Mouse (Mus musculus) hindbrain, embryonic 12.5 days (tissue): ENCODE data around the gene Map3k6. TPM values are rescaled to one million over a fixed set of nuclear protein-coding genes. Genes with fewer than 3 reads are reported as not detected.
A peak's percentile ranks its signal among the peaks of the same experiment; 100 is the strongest.

Experiments
- ATAC-seq: fragments of 200-750 bp; cut with Nextera tagmentation; 2 replicates; pipeline ENCODE4 v1.8.0; 2017; ENCODE audit warnings: moderate TSS enrichment; ENCODE audit not compliant: low FRiP score
- H3K27ac ChIP-seq: fragments of 300-500 bp; sonication (generic); 2 replicates; pipeline ENCODE4 v1.5.1; 2016; ENCODE audit warnings: mild to moderate bottlenecking
- H3K27me3 ChIP-seq: fragments of 300-500 bp; sonication (generic); 2 replicates; pipeline ENCODE4 v1.6.1; 2016; ENCODE audit warnings: mild to moderate bottlenecking
- H3K36me3 ChIP-seq: fragments of 300-500 bp; sonication (generic); 2 replicates; pipeline ENCODE4 v1.6.1; 2016; ENCODE audit warnings: mild to moderate bottlenecking
- H3K4me1 ChIP-seq: fragments of 300-500 bp; sonication (generic); 2 replicates; pipeline ENCODE4 v1.6.1; 2016
- H3K4me2 ChIP-seq: fragments of 300-500 bp; sonication (generic); replicated peaks from 2 replicates; pipeline ENCODE4 v1.6.1; 2016; ENCODE audit warnings: mild to moderate bottlenecking
- H3K4me3 ChIP-seq: fragments of 300-500 bp; sonication (generic); 2 replicates; pipeline ENCODE4 v1.5.1; 2016; ENCODE audit warnings: mild to moderate bottlenecking
- H3K9ac ChIP-seq: fragments of 300-500 bp; sonication (generic); 2 replicates; pipeline ENCODE4 v1.6.1; 2016; ENCODE audit warnings: mild to moderate bottlenecking, moderate library complexity
- H3K9me3 ChIP-seq: fragments of 300-500 bp; sonication (generic); replicated peaks from 2 replicates; pipeline ENCODE4 v1.6.1; 2016; ENCODE audit warnings: mild to moderate bottlenecking
- WGBS: fragments of 180-500 bp; shearing (Covaris S2); methylation state at CpG from one replicate; pipeline ENCODE4 v1.1.7; 2016; 5-methylcytosine and 5-hydroxymethylcytosine counted together
- microRNA-seq: library from miRNA; unstranded; fragments of <30 nt; microRNA quantifications from one replicate; pipeline ENCODE4, GENCODE M21; 2017
- polyA plus RNA-seq: library from polyadenylated mRNA; unstranded; fragments of >200 nt; fragmentation: Nextera tagmentation; extraction: Ambion mirVana; gene quantifications from 2 replicates; pipeline ENCODE4 v1.2.1, GENCODE M21; 2016

The Map3k6 gene
- polyA plus RNA-seq, 1 experiment from 2014 or later: 1.9 TPM

GRCm38 (mm10) chr4:133292901-133293843 lies 52.6 kb downstream of the Map3k6 start:
- Histone ChIP-seq H3K36me3 (peaks cover 18% of the 10 kb centered on the region), H3K27ac (peak overlapping the region; percentile 35; the same call in 1 of the 2 replicates), H3K4me1 (peaks cover 34% of the 10 kb centered on the region), H3K9me3 (no peaks in the 10 kb centered on the region), H3K4me2 (peak overlapping the region; percentile 6; the same call in 1 of the 2 replicates), H3K27me3 (no peaks in the 10 kb centered on the region; the same call in 1 of the 2 replicates), H3K4me3 (no peak overlapping the region), H3K9ac (peak overlapping the region; percentile 32)
- ATAC-seq: peak; percentile 32
- WGBS: 7% methylated on average over 24 of the region's 24 CpGs

GRCm38 (mm10) chr4:133294084-133294483 lies 53.5 kb downstream of the Map3k6 start:
- H3K4me3 ChIP-seq: no peak overlapping the region
- peak overlapping the region; percentile 35; the same call in 1 of the 2 replicates for H3K27ac ChIP-seq
- no peak overlapping the region for H3K4me2 ChIP-seq
- no peak for ATAC-seq
- peaks cover 18% of the 10 kb centered on the region for H3K36me3 ChIP-seq
- 24% methylated on average over 11 of the region's 11 CpGs for WGBS
- H3K27me3 ChIP-seq: no peaks in the 10 kb centered on the region; the same call in 1 of the 2 replicates
- 0 out of 2 replicates have a peak overlapping the region, but pooled peaks have one; percentile 32 for H3K9ac ChIP-seq
- H3K9me3 ChIP-seq: no peaks in the 10 kb centered on the region
- H3K4me1 ChIP-seq: peaks cover 43% of the 10 kb centered on the region

GRCm38 (mm10) chr4:133297360-133297759 lies 56.7 kb downstream of the Map3k6 start:
- Histone ChIP-seq H3K9me3 (no peaks in the 10 kb centered on the region), H3K9ac (no peak overlapping the region), H3K4me2 (no peak overlapping the region), H3K4me3 (no peak overlapping the region), H3K27me3 (no peaks in the 10 kb centered on the region; the same call in 1 of the 2 replicates), H3K27ac (no peak overlapping the region), H3K36me3 (peaks cover 41% of the 10 kb centered on the region), H3K4me1 (peaks cover 52% of the 10 kb centered on the region)
- 0 out of 2 replicates have a peak, but pooled peaks have one; percentile 3 for ATAC-seq
- 60% methylated on average over 10 of the region's 10 CpGs for WGBS

- 0 out of 2 replicates have a peak overlapping the region, but pooled peaks have one; percentile 25 for H3K9ac ChIP-seq
- no peak overlapping the region; the same call in 1 of the 2 replicates for H3K4me2 ChIP-seq
- H3K27ac ChIP-seq: peak overlapping the region; percentile 72; the same call in 1 of the 2 replicates
- 2% methylated on average over 5 of the region's 5 CpGs for WGBS
- peak; percentile 74 for ATAC-seq
- no peaks in the 10 kb centered on the region for H3K9me3 ChIP-seq
- peaks cover 43% of the 10 kb centered on the region for H3K36me3 ChIP-seq
- H3K4me3 ChIP-seq: no peak overlapping the region
- H3K27me3 ChIP-seq: no peaks in the 10 kb centered on the region; the same call in 1 of the 2 replicates
- peaks cover 48% of the 10 kb centered on the region for H3K4me1 ChIP-seq
Observed at GRCm38 (mm10) chr4:133297801-133298238, 57.2 kb downstream of the Map3k6 start.

- H3K36me3 ChIP-seq: peaks cover 51% of the 10 kb centered on the region
- no peak for ATAC-seq
- WGBS: 28% methylated on average over 12 of the region's 12 CpGs
- peak overlapping the region; percentile 32; the same call in 1 of the 2 replicates for H3K9ac ChIP-seq
- no peaks in the 10 kb centered on the region for H3K9me3 ChIP-seq
- peaks cover 38% of the 10 kb centered on the region for H3K4me1 ChIP-seq
- no peaks in the 10 kb centered on the region; the same call in 1 of the 2 replicates for H3K27me3 ChIP-seq
- H3K4me3 ChIP-seq: no peak overlapping the region
- H3K27ac ChIP-seq: peak overlapping the region; percentile 72
- no peak overlapping the region for H3K4me2 ChIP-seq
Observed at GRCm38 (mm10) chr4:133298516-133299365, 58.1 kb downstream of the Map3k6 start.

GRCm38 (mm10) chr4:133299701-133300100 lies 59.1 kb downstream of the Map3k6 start:
- Histone ChIP-seq H3K4me3 (no peak overlapping the region), H3K4me1 (peaks cover 33% of the 10 kb centered on the region), H3K4me2 (no peak overlapping the region), H3K9me3 (no peaks in the 10 kb centered on the region), H3K27me3 (no peaks in the 10 kb centered on the region), H3K9ac (peak overlapping the region; percentile 33; the same call in 1 of the 2 replicates), H3K36me3 (peaks cover 54% of the 10 kb centered on the region), H3K27ac (peak overlapping the region; percentile 72)
- ATAC-seq: no peak
- WGBS: 58% methylated on average over 5 of the region's 5 CpGs

- Histone ChIP-seq H3K4me1 (peaks cover 33% of the 10 kb centered on the region), H3K4me2 (no peak overlapping the region), H3K27ac (no peak overlapping the region), H3K36me3 (peaks cover 49% of the 10 kb centered on the region), H3K4me3 (no peak overlapping the region), H3K9ac (no peak overlapping the region), H3K9me3 (no peaks in the 10 kb centered on the region), H3K27me3 (no peaks in the 10 kb centered on the region)
- no peak for ATAC-seq
- WGBS: 92% methylated on average over 11 of the region's 11 CpGs
Observed at GRCm38 (mm10) chr4:133300421-133300820, 59.8 kb downstream of the Map3k6 start.

GRCm38 (mm10) chr4:133301802-133302201 lies 61.2 kb downstream of the Map3k6 start:
- Histone ChIP-seq H3K4me2 (no peak overlapping the region), H3K27ac (no peak overlapping the region), H3K27me3 (no peaks in the 10 kb centered on the region), H3K4me3 (no peak overlapping the region), H3K9ac (no peak overlapping the region), H3K4me1 (peaks cover 33% of the 10 kb centered on the region), H3K36me3 (peaks cover 43% of the 10 kb centered on the region), H3K9me3 (no peaks in the 10 kb centered on the region)
- no peak for ATAC-seq
- WGBS: 26% methylated on average over 4 of the region's 4 CpGs

Small RNAs within 50 kb of the gene (microRNA-seq; reads per million reads assigned to microRNA genes)
- not detected for gene Mir7017

Other genes with a start within 250 kb of the Map3k6 start
- 12.8 and 15.3 TPM in 2 replicates for gene Ahdc1, start 229.6 kb upstream of the Map3k6 start, polyA plus RNA-seq
- 49.0 and 49.1 TPM in 2 replicates for gene Wasf2, start 110.3 kb upstream of the Map3k6 start, polyA plus RNA-seq
- gene Cd164l2, start 28.7 kb upstream of the Map3k6 start, polyA plus RNA-seq: 2.0 and 2.3 TPM in 2 replicates
- gene Gpr3, start 28.3 kb upstream of the Map3k6 start, polyA plus RNA-seq: 0.08 and 0.35 TPM in 2 replicates
- gene Sytl1, start 22.3 kb downstream of the Map3k6 start, polyA plus RNA-seq: 0.67 and 1.2 TPM in 2 replicates
- gene Tmem222, start 37.0 kb downstream of the Map3k6 start, polyA plus RNA-seq: 75.7 and 77.7 TPM in 2 replicates
- gene Wdtc1, start 112.7 kb downstream of the Map3k6 start, polyA plus RNA-seq: 25.5 and 27.8 TPM in 2 replicates
- gene Slc9a1, start 128.9 kb downstream of the Map3k6 start, polyA plus RNA-seq: 8.4 and 9.5 TPM in 2 replicates
- 1.0 and 1.5 TPM in 2 replicates for gene Tent5b, start 239.3 kb downstream of the Map3k6 start, polyA plus RNA-seq